Mouse (Mus musculus) lung, postnatal 4 days (tissue): ENCODE measurements around the gene Rassf2.

ENCODE experiments used
- DNase-seq, 2 experiments: peaks; one replicate each; pipeline ENCODE4 v3.0.0; 2021

Rassf2 gene

DNA sequence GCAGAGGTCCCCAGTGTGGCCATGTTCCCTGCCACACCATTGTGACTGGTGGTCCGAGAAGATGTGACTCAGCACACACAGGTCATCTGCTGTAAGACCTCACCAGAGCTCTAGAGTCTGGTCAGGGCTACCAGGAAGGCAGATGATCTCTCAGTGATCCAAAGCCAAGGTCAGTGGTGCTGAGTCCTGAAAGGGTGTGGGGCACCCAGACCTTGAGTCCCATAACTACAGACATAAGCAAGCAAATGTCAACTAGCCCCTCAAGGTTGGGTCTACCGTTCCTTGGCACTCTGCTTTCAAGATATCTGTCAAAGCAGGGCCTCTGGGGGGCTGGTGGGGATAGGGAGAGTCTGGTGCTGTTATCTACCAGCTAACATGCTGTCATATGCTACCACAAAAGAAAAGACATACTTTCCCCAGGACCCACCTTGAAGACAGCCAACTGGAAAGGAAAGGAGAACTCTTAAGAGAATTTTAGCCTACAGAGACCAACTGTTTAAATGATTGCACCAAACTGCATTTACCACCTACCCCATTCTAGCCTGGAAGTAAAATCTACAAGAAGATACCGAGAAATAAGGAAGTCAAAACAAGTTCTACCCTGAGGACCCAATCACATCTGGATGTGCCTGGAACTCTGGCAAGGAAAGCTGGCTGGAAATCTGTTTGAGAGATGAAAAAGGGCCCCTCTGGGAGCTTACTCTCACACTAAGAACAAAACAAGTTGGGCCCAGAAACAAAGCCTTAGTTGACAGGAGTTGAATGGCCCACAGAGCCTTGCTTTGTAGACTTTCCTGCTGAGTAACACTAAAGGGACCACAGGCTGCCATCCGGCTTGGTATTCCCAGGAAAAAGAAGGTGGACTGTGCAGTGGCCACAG, 4.8 kb upstream of the Rassf2 start:
- DNase-seq, result peak in 1 of 2 experiments; percentile 15

DNA sequence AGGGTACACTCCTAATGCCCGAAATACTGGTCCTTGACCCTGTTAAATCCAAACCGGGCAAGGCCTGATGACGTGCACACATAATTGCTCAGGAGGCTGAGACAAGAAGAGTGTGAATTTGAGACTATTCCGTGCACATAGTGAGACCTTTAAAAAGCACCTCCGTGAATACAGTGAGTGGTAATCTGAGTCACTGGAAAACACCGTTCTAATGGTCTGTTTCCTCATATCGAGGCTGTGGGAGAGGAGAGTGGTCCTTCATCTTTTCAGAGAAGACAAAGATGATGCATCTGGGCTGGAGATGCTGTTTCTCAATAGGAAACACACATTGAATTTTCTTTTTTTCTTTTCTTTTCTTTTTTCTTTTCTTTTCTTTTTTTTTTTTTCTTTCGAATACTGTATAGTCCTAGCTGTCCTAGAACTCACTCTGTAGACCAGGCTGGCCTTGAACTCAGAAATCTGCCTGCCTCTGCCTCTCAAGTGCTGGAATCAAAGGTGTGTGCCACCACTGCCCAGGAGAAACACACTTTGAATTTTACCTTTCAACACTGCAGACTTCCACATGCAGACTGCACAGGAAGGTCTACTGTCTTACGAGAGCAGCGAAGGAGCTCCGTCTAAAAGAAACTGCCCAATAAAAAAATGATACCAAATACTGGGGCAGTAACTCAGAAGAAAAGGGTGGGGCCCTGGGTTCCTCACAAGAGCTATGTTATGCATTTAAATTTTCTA, 1.5 kb upstream of the Rassf2 start:
- peak in 1 of 2 experiments; percentile 8 for DNase-seq

DNA sequence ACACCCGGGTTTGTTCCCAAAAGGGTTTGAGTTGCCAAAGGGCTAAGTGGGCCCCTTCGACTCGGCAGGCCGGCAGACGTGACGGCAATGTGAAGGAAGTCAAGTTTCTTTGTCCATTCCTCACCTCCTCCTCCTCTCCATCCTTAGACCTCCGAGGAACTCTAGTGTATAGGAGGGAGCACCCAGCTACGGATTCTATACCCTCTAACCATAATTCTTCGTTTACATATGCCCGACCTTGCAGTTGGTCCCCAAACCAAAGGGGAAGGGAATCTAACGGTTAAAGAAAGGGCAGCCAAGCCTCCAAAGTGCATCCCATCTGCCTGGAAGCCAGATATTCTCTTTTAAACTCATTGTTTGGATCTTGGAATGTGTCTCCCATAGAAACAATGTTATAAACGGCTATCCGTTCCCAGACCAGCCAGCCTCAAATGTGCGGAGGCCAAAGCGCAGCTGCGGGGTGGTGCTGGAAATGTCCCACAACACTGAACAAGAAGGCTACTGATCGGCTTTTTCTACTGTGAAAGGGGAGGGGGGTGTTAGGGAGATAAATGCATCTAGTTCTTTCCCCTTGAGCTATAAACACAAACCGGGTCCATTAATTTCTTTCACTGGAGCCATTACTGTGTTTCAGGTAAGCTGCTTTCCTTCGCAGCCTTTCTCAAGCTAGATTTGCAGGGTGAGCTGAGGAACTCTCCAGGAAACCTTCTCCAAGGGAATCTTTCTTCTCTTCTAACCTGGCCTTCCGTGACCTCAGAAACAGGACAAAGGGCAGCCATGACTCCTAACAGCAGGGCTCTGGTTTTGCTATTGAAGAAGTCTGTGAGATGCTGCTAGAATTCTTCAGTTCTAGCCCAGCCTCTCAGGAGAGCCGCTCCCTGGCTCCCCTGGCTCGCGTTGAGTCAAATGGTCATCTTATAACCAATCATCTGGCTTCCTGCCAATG, 633 bp upstream of the Rassf2 start:
- DNase-seq, result peak in 1 of 2 experiments; percentile 72

DNA sequence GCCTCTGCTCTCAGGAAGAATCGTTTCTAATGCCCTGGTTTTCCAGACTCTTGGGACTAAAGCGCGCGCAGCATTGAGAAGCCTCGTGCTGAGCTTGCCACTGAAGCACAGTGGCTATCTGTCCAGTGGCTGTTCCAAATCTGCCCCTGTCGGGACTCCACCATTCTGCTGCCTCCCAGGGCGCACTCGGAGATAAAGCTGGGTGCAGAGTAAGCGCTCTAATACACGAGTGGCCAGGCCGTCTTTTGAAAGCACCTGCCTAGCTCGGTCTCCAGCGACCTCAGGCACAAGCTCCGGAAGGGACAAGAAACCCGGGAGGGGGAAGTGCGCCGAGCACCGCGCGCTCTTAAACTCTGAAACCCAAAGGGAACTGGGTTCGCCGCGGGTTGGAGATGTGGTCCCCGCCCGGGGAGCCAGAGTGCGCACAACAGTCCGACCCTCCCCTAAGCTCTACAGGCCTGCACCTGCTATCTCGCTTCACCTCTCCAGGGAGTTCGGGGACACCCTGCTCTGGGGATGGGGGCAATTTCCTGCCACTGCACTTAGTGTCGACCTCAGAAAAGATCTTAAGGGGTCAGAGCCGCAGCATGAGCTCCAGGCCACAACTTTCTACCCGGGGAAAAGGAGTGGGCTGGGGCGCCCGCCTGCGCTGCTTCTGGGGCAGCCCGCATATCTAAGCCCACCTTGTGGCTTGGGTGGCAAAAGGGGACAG, 1.0 kb downstream of the Rassf2 start:
- peak; percentile 71 to 73 for DNase-seq

DNA sequence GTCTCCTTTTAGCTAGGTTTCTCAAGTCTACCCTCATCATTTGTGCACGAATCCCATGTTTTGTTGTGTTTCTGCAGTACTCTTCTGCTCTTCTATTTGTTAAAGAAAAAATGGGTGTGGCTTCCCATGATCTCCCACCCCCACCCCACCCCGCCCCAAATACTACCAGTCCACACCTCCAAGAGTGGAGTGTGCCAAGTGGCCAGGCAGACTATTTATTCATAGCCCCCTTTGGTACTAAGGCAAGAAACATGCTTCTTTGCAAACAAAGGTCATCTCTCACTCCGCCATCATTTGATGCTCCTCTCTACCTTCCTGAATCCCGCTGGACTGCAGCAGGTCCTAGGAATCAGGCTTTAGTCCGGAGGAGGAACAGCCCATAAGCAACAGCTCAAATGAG, 2.0 kb downstream of the Rassf2 start:
- peak in 1 of 2 experiments; percentile 7 for DNase-seq

DNA sequence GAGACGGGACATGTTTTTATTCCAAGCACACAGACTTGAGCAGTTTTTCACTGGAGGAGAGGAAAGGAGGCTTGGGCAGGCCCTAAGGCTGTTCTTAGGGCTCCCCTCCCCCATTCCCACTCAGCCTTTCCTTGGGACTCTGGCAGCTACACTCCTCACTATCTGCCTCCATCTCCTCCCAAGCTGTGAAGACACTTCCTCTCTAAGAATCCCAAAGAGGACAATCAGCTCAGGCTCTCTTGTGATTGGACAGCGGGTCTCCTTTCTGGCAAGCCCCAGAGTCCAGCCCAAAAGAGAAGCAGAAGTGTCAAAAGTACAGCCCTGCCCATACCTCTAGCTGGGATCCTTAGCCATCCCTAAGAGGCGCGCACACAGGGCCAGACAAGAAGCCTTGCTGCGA, 2.7 kb downstream of the Rassf2 start:
- peak; percentile 44 to 46 for DNase-seq

DNA sequence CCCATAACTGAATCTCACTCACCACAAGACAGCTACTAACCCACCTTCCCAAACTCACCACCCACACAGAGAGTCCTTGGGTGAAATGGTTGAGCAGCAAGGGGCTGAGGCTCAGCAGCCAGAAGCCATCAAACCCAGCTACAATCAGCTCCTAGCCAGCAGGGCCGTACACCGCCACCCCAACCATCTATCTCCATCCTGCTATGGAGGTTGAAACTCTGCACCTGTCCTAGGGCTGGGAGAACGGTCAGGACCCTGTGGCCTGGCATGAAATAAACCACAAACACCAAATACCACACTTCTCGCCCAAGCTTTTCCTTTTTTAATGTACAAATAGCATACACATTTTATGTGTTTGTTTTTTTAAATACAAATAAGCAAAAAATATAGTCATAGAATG, 6.0 kb downstream of the Rassf2 start:
- DNase-seq, result peak in 1 of 2 experiments; percentile 8

DNA sequence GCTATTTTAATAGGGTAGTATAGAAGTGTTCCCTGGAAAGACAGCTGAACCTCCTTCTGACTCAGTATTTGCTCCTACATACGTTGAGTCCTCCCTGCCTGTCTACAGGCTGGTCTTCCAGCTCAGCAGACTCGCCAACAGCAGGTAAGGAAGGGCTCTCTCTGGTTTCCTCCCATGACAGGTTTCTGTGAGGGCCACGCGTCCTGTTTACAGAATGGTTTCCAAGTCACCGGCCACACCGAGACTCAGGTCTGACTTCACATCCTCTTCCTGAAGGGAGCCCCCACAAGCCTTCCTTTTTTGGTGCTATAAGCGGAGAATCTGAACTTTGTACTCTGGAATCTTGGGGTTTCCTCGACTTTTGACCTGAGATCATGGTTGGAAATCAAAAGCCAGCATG, 7.4 kb downstream of the Rassf2 start:
- peak; percentile 56 to 60 for DNase-seq

DNA sequence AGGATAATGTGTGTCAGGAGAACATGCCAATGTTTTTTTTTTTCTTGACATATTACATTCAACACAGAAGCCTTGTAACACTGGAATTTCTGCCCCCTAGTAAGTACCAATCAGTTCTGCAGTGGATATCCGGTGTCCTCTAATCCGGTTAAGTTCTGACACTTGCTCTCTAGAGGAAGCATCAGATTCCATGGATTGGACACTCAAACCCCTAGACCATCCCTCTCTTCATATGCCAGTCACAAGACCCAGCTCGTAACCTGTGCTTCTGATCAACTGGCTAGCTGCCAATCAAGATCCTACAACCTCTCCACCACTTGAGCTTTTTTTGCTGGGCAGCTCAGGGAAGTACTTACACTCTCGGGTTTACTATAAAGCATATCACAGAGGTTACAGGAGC, 8.4 kb downstream of the Rassf2 start:
- DNase-seq, result peak in 1 of 2 experiments; percentile 20

DNA sequence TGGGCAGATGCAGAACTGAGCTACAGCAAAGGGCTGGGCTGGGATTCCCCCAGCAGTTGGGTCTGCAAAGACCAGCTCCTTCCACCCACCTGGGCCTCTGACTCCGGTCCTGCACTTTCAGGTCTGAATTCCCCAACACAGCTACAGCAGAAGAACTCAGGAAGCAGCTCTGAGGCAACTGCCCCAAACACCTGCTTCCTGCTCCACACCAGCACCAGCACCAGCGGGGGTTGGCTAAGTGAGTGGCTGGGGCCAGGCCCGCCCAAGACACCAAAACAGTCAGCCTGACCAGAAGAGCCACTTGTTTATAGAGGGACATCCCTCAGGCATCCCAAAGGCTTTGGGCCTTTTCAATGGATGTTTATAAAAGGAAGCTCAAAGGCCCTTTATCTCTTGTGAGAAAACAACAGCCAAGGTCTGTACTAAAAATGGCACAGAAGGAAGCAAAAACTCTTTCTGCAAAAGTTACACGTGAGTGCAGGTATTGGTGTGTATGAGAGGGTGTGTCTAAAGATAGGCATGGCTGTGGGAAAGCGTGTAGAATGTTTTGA, 9.0 kb downstream of the Rassf2 start:
- DNase-seq, result peak; percentile 71 to 88

DNA sequence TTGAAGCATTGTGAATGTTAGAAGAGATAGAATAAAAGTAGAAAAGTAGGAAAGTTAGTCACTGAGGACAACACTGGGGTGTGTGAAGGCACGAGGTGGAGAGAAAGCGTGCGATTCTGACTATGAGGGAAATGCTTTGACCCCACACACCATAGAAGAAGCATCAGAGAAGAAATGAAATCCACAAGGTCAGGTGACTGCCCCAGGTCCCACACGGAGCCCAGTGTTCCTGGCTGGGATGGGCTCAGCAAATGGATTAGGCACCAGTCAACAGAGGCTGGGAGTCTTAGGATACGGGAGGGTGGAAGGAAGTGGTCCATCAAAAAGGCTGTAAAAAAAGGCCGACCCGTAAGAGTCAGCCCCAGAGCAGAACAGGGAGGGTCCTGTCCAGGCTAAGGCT, 9.6 kb downstream of the Rassf2 start:
- DNase-seq, result peak in 1 of 2 experiments; percentile 17

DNA sequence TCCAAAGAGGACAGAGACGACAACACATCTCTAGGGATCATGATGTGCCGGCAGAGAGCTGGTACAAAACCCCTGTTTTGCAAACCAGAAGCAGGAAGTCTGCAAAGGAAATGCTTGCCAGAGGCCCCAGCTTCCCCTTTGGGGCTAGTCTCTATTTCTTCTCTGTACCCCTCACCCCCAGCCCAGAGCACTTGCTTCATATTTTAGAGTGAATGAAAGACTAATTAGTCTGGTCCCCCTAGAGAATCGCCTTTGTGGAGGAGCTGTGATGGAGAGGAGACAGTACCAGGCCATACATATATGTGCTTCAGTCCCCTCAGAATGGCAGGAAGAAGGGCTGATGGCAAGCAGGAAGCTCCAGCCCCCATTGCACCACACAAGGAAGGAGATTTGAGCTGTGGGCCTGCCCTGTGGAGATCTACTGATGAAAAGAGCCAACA, 10.7 kb downstream of the Rassf2 start:
- DNase-seq, result peak; percentile 48 to 63

DNA sequence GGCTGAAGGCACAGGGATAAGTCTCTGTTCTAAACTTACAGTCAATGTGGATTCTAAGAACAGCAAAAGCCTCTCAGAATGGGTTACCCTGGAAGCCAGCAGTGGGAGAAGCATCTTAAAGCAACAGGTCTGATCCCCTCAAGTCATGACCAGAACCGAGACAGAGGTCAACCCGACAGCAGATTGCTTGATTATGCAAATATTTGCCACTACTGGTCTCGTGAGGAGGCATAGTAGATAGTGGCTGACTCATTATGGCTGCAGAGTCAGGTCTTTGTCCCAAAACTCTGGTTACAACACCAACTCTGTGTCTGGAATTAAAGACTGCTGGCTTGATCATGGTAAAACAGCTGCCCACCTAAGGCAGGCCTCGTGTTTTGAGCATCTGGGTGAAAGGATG, 11.9 kb downstream of the Rassf2 start:
- peak in 1 of 2 experiments; percentile 7 for DNase-seq

DNA sequence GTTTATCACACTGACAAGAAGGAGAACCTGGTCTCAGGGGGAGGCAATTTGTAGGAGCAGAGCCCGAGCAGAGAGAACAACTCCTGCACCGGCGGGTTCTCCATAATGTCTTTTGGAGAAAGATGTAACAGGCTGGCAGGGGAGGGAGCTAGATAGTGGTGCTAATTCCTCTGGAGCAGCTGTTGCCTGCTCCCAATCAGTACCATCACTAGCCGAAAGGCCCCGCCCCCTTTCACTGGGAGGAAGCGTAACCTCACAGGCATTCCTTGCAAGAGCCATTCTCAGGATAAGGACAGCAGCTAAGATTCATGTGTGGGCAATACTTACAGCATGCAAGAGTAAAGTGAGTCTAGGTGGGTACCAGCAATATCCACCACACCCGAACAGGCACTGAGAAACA, 12.4 kb downstream of the Rassf2 start:
- DNase-seq, result peak; percentile 69 to 75

DNA sequence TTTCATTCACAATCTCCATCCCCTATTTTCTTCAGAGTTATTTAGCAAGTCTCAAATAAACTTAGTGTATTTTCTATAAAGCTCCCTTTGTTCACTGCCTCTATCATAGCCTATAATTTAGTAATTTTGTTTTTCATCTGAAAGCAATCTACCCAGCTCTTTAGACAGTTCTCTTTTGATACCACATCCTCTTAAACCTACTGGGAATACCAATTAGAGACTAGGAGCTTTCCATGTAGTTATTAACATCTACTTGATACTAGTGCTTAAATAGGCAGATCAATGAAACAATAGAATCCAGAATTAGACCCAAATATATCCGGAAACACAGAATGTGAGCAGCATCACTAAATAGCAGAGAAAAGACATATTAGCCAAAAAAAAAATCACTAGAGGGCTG, 14.0 kb downstream of the Rassf2 start:
- DNase-seq, result no peak

DNA sequence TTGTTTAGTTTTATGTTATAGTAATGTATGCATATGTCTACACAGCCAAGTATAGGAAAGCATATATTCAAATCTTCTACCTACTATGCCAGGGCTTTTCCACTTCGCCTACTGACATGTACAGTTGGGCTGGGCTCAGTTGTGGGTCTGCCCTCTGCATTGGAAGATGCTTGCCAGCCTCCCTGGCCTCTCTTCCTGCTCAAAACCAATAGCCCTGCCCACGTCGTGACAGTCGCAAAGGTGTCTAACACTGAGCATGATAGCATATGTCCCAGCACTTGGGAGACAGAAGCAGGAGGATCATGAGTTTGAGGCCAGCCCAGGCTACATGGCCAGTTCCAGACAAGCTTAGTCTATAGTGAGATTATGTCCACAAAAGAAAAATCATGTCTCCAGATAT, 16.9 kb downstream of the Rassf2 start:
- peak in 1 of 2 experiments; percentile 12 for DNase-seq

DNA sequence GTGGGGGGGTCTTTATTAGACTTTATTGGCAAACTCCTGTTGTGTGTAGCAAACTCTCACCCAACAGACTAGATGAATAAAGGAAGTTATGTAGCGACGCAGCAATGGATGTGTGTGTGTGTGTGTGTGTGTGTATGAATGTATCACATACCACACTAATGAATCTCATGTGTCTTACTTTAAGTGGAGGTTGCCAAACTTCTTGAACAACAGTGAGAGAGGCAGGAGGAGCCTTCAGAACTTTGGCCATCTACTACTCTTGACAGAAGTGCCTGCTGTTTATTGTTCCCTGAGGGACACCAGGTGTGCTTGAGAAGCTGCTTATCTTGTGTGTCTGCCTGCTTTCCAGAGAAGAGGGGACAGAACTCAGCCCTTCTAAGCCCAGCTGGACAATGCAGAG, 19.3 kb downstream of the Rassf2 start:
- no peak for DNase-seq

DNA sequence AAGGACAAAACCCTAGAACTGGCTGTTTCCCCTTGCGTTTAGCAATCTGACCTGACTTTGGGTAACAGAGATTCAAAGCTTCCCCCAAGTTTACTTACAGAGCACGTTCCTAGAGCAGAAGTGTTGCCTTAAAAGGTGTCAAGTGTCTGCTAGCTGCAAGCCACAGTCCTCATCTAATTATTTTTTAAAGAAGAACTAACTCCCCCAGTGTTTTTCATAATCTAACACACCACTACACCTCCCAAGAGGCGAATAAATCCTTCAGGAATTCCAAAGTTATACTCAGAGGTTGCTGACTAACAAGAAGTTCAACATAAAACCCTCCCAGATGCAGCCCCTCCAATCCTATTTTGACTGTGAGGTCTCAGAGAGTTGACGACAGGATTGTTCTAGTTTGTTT, 21.9 kb downstream of the Rassf2 start:
- DNase-seq, result peak in 1 of 2 experiments; percentile 3

DNA sequence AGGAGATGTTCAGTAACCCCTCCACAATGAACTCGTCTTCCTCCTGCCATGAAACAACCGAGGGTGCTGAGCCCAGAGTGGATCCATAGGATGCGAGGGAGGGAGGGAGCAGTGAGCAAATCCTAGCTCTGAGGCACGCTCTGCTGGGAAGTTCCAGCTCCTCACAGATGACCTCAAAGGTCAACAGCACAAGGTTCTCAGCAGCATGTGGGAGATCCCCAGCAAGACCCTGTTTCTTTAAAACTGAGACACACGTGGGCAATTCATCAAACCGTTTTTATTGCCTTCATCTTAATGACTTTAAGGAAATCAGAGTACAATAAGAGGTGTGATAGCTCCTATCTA, 22.6 kb downstream of the Rassf2 start:
- no peak for DNase-seq

DNA sequence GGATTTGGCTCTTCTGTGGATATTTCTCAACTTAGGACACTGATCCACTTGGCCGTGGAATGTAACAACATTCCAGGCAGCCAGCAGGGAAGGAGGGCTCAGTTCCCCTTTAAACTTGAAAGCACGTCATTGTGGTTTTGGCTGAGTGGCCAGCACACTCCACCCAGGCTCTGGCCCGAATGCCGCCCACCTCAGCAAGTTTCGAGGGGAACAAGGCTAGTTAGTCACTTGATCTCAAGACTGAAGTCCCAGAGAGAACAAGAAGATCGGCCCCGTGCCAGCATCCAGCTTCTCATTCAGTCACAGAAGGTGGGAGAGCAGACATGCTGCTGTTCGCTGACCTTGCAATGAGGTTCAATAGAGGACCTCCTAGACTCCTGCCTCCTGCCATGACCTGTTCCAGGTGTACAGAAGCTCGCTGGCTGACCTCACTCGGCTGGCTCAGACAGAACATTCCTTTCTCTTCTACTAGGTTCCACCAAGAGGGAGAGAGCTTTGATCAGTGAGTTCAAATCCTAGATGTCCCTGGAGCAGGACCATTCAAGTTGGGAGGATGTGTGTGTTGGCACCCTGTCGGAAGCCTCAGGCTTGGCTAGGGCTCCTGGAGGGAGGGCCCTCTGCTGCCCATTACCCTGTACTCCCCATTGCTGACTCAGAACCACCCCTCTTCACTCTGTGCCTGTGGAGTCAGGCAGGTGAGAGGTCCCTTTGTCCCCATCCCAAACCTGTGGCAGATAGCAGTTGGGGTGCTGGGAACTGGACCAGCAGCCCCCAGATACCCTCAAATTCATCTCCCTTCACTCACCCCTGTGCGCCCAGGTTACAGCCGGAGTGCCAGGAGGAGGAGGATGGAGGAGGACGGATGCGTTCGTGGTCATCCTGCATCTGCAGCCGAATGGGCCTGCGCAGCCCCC, 23.2 kb downstream of the Rassf2 start:
- peak; percentile 87 to 93 for DNase-seq

DNA sequence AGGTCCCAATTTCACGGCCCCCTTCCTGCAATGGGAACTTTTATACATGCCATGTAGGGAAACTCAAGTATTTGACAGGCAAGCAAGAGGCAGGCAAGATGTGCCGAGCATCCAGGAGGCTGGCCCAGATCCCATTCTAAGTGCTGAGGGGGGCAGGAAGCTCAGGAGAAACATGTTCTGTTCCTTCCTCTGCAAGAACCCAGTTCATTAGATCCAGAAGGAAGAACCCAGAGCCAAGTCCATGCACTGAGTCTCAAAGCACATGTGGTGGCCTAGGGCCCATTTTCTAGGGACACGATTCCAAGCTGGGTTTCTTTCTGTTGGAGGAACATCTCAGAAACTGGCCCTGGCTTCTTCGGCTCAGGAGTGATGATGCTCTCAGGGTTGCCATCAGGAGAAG, 24.6 kb downstream of the Rassf2 start:
- DNase-seq, result peak in 1 of 2 experiments; percentile 24
